Mouse (Mus musculus): ENCODE results near the gene Agpat1.
A peak's percentile ranks its signal among the peaks of the same experiment; 100 is the strongest.

Agpat1 gene

DNA sequence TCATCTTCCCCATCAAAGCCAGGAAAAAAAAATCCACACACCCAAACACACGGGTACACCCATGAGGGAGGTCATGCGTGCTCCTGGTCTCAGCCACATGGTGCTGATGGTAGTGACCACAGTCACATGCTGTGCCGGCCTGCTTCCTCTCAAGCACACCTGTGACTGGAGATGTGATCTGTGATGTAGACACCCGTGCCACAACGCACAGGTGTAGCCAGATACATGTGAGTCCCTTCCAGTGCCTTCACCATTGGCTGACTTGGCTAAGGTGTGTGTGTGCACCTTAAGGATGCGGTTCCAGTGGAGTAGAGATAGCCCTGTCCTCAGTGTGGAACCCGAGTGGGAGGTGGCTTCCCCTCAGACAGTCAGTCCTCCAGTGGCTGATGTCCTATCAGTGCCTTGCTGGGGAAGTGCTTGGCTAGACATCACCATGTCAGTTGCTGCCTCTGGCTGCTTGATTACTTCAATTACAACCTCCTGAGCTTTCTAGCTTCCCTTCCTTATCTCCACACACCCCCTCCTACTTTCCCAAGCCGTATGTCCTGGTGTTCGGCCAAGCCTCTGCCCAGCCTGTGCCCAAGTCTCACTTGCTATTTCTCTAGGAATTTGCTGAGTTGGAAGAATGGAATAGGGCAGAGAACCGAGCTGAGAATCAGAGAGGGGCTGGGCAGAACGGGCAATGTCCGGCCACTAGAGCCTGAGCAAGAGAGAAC lies 55.3 kb downstream of the Agpat1 start:
- TF ChIP-seq POU5F1 (IDR thresholded peaks at IDR 0.05; ENCODE audit: borderline replicate concordance, low read length) (no peak), NANOG (IDR thresholded peaks at IDR 0.05; ENCODE audit: borderline replicate concordance, low read length) (no peak), CTCF (conservative IDR thresholded peaks at IDR 0.05; ENCODE audit: low read length) (no peak)
- H3K4me1 ChIP-seq (replicated peaks; ENCODE audit: low read depth, low read length), result peaks cover 55% of the 10 kb centered on the region
- H3K9me3 ChIP-seq (ENCODE audit: low read length), result no peaks in the 10 kb centered on the region
- H3K4me3 ChIP-seq (replicated peaks; ENCODE audit: low read length), result no peak overlapping the region
- peaks cover 18% of the 10 kb centered on the region for H3K36me3 ChIP-seq (ENCODE audit: insufficient read depth, low read length)
- peaks cover 46% of the 10 kb centered on the region for H3K27me3 ChIP-seq (ENCODE audit: insufficient read depth, low read length)

DNA sequence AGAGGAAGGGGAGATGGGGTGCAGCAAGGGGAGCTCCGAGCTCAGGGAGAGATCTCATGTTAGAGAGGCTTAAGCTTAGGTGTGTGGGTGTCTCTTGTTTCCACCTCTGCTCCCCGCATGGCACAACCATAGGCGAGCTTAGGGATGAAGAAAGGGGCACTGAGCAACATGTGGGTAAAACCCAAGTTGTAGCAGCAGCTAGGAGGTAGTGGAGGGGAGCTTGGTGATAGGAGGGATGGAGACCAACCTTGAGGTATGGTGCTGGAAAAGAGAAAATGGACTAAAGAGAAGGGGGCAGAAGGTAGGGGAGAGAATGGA lies 55.8 kb downstream of the Agpat1 start:
- no peak overlapping the region for H3K4me3 ChIP-seq (replicated peaks; ENCODE audit: low read length)
- no peaks in the 10 kb centered on the region for H3K9me3 ChIP-seq (ENCODE audit: low read length)
- peaks cover 49% of the 10 kb centered on the region for H3K27me3 ChIP-seq (ENCODE audit: insufficient read depth, low read length)
- peaks cover 52% of the 10 kb centered on the region for H3K4me1 ChIP-seq (replicated peaks; ENCODE audit: low read depth, low read length)
- peaks cover 13% of the 10 kb centered on the region for H3K36me3 ChIP-seq (ENCODE audit: insufficient read depth, low read length)
- no peak for TF ChIP-seq POU5F1 (IDR thresholded peaks at IDR 0.05; ENCODE audit: borderline replicate concordance, low read length)

DNA sequence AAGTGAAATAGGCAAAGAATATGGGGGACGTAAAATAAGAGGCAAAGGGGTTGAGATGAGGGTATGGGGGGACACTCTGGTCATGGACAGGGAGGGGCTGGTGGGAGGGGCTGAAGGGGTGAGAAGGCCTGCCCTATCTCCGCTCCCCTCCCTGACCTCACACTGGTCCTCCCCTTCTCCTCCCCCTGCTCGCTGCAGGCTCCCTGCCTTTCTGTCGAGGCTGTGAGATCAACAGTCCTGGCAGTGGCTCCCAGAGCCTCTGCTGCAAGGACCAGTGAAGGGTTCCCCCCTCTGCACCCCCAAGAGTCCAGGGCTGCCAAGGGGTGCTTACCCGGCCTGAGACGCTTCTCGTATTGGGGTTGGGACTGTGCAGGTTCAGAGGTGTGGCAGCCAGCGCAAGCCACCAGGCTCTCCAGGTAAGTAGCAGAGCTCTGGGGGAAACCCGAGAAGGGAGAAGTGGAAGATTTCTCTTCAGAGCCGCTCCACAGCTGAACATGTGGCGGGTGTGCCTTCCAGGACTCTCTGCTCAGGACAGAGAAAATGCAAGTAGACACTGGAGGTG lies 56.3 kb downstream of the Agpat1 start:
- Histone ChIP-seq H3K4me3 (replicated peaks; ENCODE audit: low read length) (peak overlapping the region; percentile 41), H3K27me3 (ENCODE audit: insufficient read depth, low read length) (peaks cover 53% of the 10 kb centered on the region), H3K4me1 (replicated peaks; ENCODE audit: low read depth, low read length) (peaks cover 47% of the 10 kb centered on the region), H3K36me3 (ENCODE audit: insufficient read depth, low read length) (peaks cover 8% of the 10 kb centered on the region), H3K9me3 (ENCODE audit: low read length) (no peaks in the 10 kb centered on the region)
- TF ChIP-seq POU5F1 (IDR thresholded peaks at IDR 0.05; ENCODE audit: borderline replicate concordance, low read length), result no peak

DNA sequence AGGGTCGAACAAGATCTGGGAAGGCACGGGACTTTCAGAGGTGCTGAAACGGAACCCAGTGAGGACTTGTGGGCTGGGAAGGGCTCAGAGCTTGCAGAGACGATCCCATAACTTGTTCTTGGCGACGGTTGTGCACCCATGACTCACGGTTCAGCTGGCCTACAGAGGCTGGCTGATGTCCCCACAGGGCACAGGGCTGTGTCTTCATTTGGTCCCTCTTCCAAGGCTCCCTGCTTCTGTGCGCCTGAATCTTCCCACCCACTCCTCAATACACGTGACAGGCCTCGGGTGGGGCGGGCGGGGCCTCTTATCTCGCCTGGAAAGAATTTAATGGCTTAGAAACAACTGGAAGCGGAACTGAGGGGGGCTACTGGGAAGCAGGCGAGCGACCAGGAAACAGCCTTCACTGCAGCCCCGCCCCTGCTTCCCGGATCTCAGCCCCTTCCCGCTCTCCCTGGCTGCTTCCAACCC lies 57.1 kb downstream of the Agpat1 start:
- H3K4me3 ChIP-seq (replicated peaks; ENCODE audit: low read length), result peak overlapping the region; percentile 41
- H3K27me3 ChIP-seq (ENCODE audit: insufficient read depth, low read length), result peaks cover 53% of the 10 kb centered on the region
- no peaks in the 10 kb centered on the region for H3K9me3 ChIP-seq (ENCODE audit: low read length)
- no peak for TF ChIP-seq CTCF (conservative IDR thresholded peaks at IDR 0.05; ENCODE audit: low read length)
- no peak for TF ChIP-seq NANOG (IDR thresholded peaks at IDR 0.05; ENCODE audit: borderline replicate concordance, low read length)
- TF ChIP-seq POU5F1 (IDR thresholded peaks at IDR 0.05; ENCODE audit: borderline replicate concordance, low read length), result no peak
- H3K36me3 ChIP-seq (ENCODE audit: insufficient read depth, low read length), result no peaks in the 10 kb centered on the region
- peaks cover 39% of the 10 kb centered on the region for H3K4me1 ChIP-seq (replicated peaks; ENCODE audit: low read depth, low read length)

DNA sequence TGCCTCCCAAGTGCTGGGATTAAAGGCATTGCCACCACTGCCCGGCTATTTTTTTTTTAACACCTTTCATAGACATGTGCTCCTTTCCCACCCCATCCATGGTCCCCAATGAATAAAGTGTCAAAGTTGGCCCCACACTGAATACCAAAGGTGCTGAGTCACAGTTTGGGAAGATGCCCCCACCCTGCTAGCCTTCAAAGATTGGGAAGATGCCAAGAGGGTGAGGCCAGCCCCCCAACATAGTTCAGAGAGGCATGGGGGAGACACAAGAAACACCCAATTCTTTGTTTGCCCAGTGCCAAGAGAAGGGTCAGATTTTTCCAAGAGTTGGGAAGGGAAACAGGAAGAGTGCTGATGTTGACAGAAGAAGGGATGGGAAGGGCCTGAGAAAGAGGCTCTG lies 58.4 kb downstream of the Agpat1 start:
- TF ChIP-seq NANOG (IDR thresholded peaks at IDR 0.05; ENCODE audit: borderline replicate concordance, low read length) (no peak), POU5F1 (IDR thresholded peaks at IDR 0.05; ENCODE audit: borderline replicate concordance, low read length) (no peak), CTCF (conservative IDR thresholded peaks at IDR 0.05; ENCODE audit: low read length) (no peak)
- no peaks in the 10 kb centered on the region for H3K36me3 ChIP-seq (ENCODE audit: insufficient read depth, low read length)
- no peaks in the 10 kb centered on the region for H3K9me3 ChIP-seq (ENCODE audit: low read length)
- H3K4me3 ChIP-seq (replicated peaks; ENCODE audit: low read length), result no peak overlapping the region
- peaks cover 53% of the 10 kb centered on the region for H3K27me3 ChIP-seq (ENCODE audit: insufficient read depth, low read length)
- H3K4me1 ChIP-seq (replicated peaks; ENCODE audit: low read depth, low read length), result peaks cover 27% of the 10 kb centered on the region

DNA sequence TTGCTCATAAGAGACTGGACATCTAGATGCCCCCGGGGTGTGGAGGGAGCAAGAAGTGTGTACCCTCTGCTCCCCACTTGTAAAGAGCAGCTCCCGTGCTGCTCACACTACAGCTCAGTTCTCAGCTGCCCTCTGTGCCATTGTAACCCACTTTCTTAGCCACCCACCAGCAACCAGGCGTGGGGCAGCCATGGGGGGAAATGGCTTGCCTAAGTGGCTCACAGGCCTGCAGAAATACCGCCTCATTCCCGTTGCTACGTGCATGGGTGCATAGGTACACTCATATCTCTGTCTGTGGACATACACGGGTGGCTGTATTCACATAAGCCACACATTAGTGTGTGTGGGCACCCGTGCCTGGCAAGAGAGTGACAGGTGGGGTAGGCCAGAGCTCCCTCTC lies 58.9 kb downstream of the Agpat1 start:
- H3K36me3 ChIP-seq (ENCODE audit: insufficient read depth, low read length), result no peaks in the 10 kb centered on the region
- no peak overlapping the region for H3K4me3 ChIP-seq (replicated peaks; ENCODE audit: low read length)
- H3K27me3 ChIP-seq (ENCODE audit: insufficient read depth, low read length), result peaks cover 57% of the 10 kb centered on the region
- TF ChIP-seq POU5F1 (IDR thresholded peaks at IDR 0.05; ENCODE audit: borderline replicate concordance, low read length) (no peak), NANOG (IDR thresholded peaks at IDR 0.05; ENCODE audit: borderline replicate concordance, low read length) (no peak), CTCF (conservative IDR thresholded peaks at IDR 0.05; ENCODE audit: low read length) (no peak)
- peaks cover 27% of the 10 kb centered on the region for H3K4me1 ChIP-seq (replicated peaks; ENCODE audit: low read depth, low read length)
- no peaks in the 10 kb centered on the region for H3K9me3 ChIP-seq (ENCODE audit: low read length)

Data from E14TG2a.4 (cell line).